ENCODE assay signal across 7 mouse cellular contexts in the genomic region with DNA sequence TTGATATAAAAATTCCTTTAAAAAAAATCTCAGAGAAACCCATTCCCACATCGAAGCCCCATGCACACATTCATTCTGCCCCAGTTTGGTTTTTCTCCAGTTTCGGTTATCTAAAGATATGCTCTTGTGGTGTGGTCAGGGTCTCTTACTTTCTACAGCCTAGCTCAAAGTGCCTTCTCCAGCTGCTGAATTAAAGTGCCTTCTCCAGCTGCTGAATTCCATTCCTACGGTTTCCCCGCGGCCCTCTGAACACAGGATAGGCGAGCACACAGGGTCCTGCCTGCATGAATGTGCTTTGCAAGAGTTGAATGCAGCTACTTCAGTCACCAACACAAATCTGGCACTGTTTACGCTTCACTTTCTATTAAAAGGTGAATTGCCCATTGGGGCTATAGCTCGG. TPM values are rescaled to one million over a fixed set of nuclear protein-coding genes. Genes with fewer than 3 reads are reported as not detected.
DNase-seq lines count a peak whose midpoint lies in the region; ATAC-seq and TF ChIP-seq lines count a peak whose summit lies in the region.

No protein-coding gene starts in this region.

- no peaks in the 10 kb centered on the region for H3K9me3 ChIP-seq in lung, postnatal 0 days (ENCODE audit: low read length)
- no peaks in the 10 kb centered on the region for H3K9me3 ChIP-seq in hindbrain, embryonic 12.5 days (replicated peaks)
- H3K9me3 ChIP-seq in liver, embryonic 15.5 days (replicated peaks): no peaks in the 10 kb centered on the region

- TF ChIP-seq CTCF in lung, postnatal 0 days (IDR thresholded peaks at IDR 0.05): no peak

- no peak for DNase-seq in lung, postnatal 0 days (ENCODE audit: low spot score)
- no peak for DNase-seq in lung, adult 18-20 months
- no peak for DNase-seq in MN1 (ENCODE audit: low spot score)
- no peak for DNase-seq in yolk sac, embryonic 10.5 days (ENCODE audit: low spot score)
- DNase-seq in embryo, embryonic 11 days: no peak

- H3K27ac ChIP-seq in lung, postnatal 0 days (ENCODE audit: low read length): no peak overlapping the region
- no peak overlapping the region for H3K27ac ChIP-seq in hindbrain, embryonic 12.5 days
- no peak overlapping the region for H3K27ac ChIP-seq in liver, embryonic 15.5 days (replicated peaks)

- ATAC-seq in lung, postnatal 0 days: no peak
- no peak for ATAC-seq in hindbrain, embryonic 12.5 days (ENCODE audit: low FRiP score)
- no peak for ATAC-seq in liver, embryonic 15.5 days (ENCODE audit: insufficient read depth)

- no peaks in the 10 kb centered on the region for H3K36me3 ChIP-seq in lung, postnatal 0 days (ENCODE audit: insufficient read depth, low read length)
- H3K36me3 ChIP-seq in hindbrain, embryonic 12.5 days: no peaks in the 10 kb centered on the region
- H3K36me3 ChIP-seq in liver, embryonic 15.5 days (replicated peaks): no peaks in the 10 kb centered on the region

- H3K27me3 ChIP-seq in lung, postnatal 0 days (replicated peaks; ENCODE audit: insufficient read depth, low read length): no peaks in the 10 kb centered on the region
- peaks cover 13% of the 10 kb centered on the region for H3K27me3 ChIP-seq in hindbrain, embryonic 12.5 days
- peaks cover 27% of the 10 kb centered on the region for H3K27me3 ChIP-seq in liver, embryonic 15.5 days

- no peak for TF ChIP-seq EP300 in lung, postnatal 0 days (IDR thresholded peaks at IDR 0.05)

- WGBS in lung, postnatal 0 days: 40% methylated on average over 8 of the region's 8 CpGs
- WGBS in hindbrain, embryonic 12.5 days: 33% methylated on average over 8 of the region's 8 CpGs
- WGBS in liver, embryonic 15.5 days (ENCODE audit: insufficient replicate concordance): 49% methylated on average over 8 of the region's 8 CpGs

- no peak overlapping the region for H3K9ac ChIP-seq in lung, postnatal 0 days (replicated peaks; ENCODE audit: low read depth)
- peak overlapping the region; percentile 59 for H3K9ac ChIP-seq in hindbrain, embryonic 12.5 days
- H3K9ac ChIP-seq in liver, embryonic 15.5 days: no peak overlapping the region

- H3K4me3 ChIP-seq in lung, postnatal 0 days (ENCODE audit: low read depth, low read length): no peak overlapping the region
- peak overlapping the region; percentile 62 for H3K4me3 ChIP-seq in hindbrain, embryonic 12.5 days
- peak overlapping the region; percentile 72 for H3K4me3 ChIP-seq in liver, embryonic 15.5 days (replicated peaks)

- peak overlapping the region; percentile 87 for H3K4me2 ChIP-seq in lung, postnatal 0 days (replicated peaks; ENCODE audit: low read depth, low read length)
- peak overlapping the region; percentile 97 for H3K4me2 ChIP-seq in hindbrain, embryonic 12.5 days (replicated peaks)
- H3K4me2 ChIP-seq in liver, embryonic 15.5 days: peak overlapping the region; percentile 94

- peaks cover 2% of the 10 kb centered on the region; the same call in 1 of the 2 replicates for H3K4me1 ChIP-seq in lung, postnatal 0 days (ENCODE audit: insufficient read depth, low read depth, low read length)
- H3K4me1 ChIP-seq in hindbrain, embryonic 12.5 days: peaks cover 10% of the 10 kb centered on the region
- H3K4me1 ChIP-seq in liver, embryonic 15.5 days (replicated peaks): peaks cover 26% of the 10 kb centered on the region

RNA-seq across cellular contexts. Expression of a gene that starts 0.6 kb away (rescaled TPM):
- 21.4 and 21.5 TPM in 2 replicates for polyA plus RNA-seq in lung, postnatal 0 days (2015; fragmentation: Nextera tagmentation; extraction: Ambion mirVana)
- polyA plus RNA-seq in hindbrain, embryonic 12.5 days (2016; fragmentation: Nextera tagmentation; extraction: Ambion mirVana): 12.0 and 13.7 TPM in 2 replicates
- 6.0 TPM in 2 replicates for polyA plus RNA-seq in liver, embryonic 15.5 days (2015; fragmentation: Nextera tagmentation; extraction: Ambion mirVana)

RNA-seq across cellular contexts. Expression of a gene that starts 41.0 kb away (rescaled TPM):
- polyA plus RNA-seq in lung, postnatal 0 days (2015; fragmentation: Nextera tagmentation; extraction: Ambion mirVana): 1.5 and 1.6 TPM in 2 replicates
- polyA plus RNA-seq in hindbrain, embryonic 12.5 days (2016; fragmentation: Nextera tagmentation; extraction: Ambion mirVana): 2.7 and 2.9 TPM in 2 replicates
- polyA plus RNA-seq in liver, embryonic 15.5 days (2015; fragmentation: Nextera tagmentation; extraction: Ambion mirVana): 0.15 and 0.23 TPM in 2 replicates
